Comparison of ENCODE assay signal across 8 mouse cellular contexts in genomic region chr16:13117299-13117966, GRCm38 (mm10). TPM values are rescaled to one million over a fixed set of nuclear protein-coding genes. Genes with fewer than 3 reads are reported as not detected.
DNase-seq lines count a peak whose midpoint lies in the region; ATAC-seq and TF ChIP-seq lines count a peak whose summit lies in the region.

No protein-coding gene starts in this region.

- no peak overlapping the region for H3K4me2 ChIP-seq in kidney, embryonic 15.5 days
- H3K4me2 ChIP-seq in lung, embryonic 16.5 days (ENCODE audit: low read depth, low read length) = no peak overlapping the region

- POLR2A ChIA-PET in Patski (lab: Charles Lee) = no interaction called here

- no peak for ATAC-seq in Patski
- ATAC-seq in kidney, embryonic 15.5 days (replicated peaks; ENCODE audit: low FRiP score) = peak; percentile 86
- ATAC-seq in lung, embryonic 16.5 days (ENCODE audit: low read depth) = peak; percentile 89

- H3K36me3 ChIP-seq in heart, embryonic 10.5 days = peaks cover 43% of the 10 kb centered on the region
- H3K36me3 ChIP-seq in kidney, embryonic 15.5 days = peaks cover 75% of the 10 kb centered on the region
- peaks cover 14% of the 10 kb centered on the region for H3K36me3 ChIP-seq in lung, embryonic 16.5 days (ENCODE audit: control insufficient read depth, insufficient read depth, low read length)

- CTCF ChIA-PET in Patski (lab: Charles Lee) = interaction anchor here (2.2 kb wide), 1 partner anchor 31 kb away, joined by 7 read pairs; no protein-coding TSS in a partner anchor

- H3K27me3 ChIP-seq in Patski = no peaks in the 10 kb centered on the region
- no peaks in the 10 kb centered on the region for H3K27me3 ChIP-seq in heart, embryonic 10.5 days (ENCODE audit: insufficient read depth, poor library complexity, severe bottlenecking)
- H3K27me3 ChIP-seq in kidney, embryonic 15.5 days = no peaks in the 10 kb centered on the region
- no peaks in the 10 kb centered on the region for H3K27me3 ChIP-seq in lung, embryonic 16.5 days (ENCODE audit: control insufficient read depth, insufficient read depth, low read depth, low read length)

- DNase-seq in CD8-positive naive resting alpha-beta T cell, adult 2 months (ENCODE audit: low read depth in 2 of 2, low spot score in 2 of 2) = peak; percentile 29 to 45
- DNase-seq in Patski (ENCODE audit: low read depth, low spot score) = no peak
- peak; percentile 74 for DNase-seq in heart, embryonic 10.5 days (ENCODE audit: low spot score)
- peak; percentile 82 for DNase-seq in retina, postnatal 1 day
- DNase-seq in urinary bladder, adult 2 months (ENCODE audit: low spot score) = no peak

- H3K27ac ChIP-seq in cortical plate, adult 2 months (ENCODE audit: insufficient read depth, low read length) = no peak overlapping the region
- no peak overlapping the region for H3K27ac ChIP-seq in heart, embryonic 10.5 days
- no peak overlapping the region for H3K27ac ChIP-seq in kidney, embryonic 15.5 days
- H3K27ac ChIP-seq in lung, embryonic 16.5 days (ENCODE audit: low read length) = no peak overlapping the region

- WGBS in heart, embryonic 10.5 days = 66% methylated on average over 9 of the region's 9 CpGs
- 68% methylated on average over 9 of the region's 9 CpGs for WGBS in kidney, embryonic 15.5 days
- WGBS in lung, embryonic 16.5 days = 62% methylated on average over 9 of the region's 9 CpGs

- H3K4me3 ChIP-seq in cortical plate, adult 2 months (ENCODE audit: insufficient read depth, low read length) = no peak overlapping the region
- no peak overlapping the region for H3K4me3 ChIP-seq in heart, embryonic 10.5 days
- H3K4me3 ChIP-seq in kidney, embryonic 15.5 days (replicated peaks) = no peak overlapping the region
- no peak overlapping the region for H3K4me3 ChIP-seq in lung, embryonic 16.5 days (ENCODE audit: low read length)

- TF ChIP-seq POLR2A in cortical plate, adult 2 months (IDR thresholded peaks at IDR 0.05; ENCODE audit: extremely low read depth, insufficient read depth, low read length) = no peak

- TF ChIP-seq CTCF in Patski (IDR thresholded peaks at IDR 0.05) = peak; percentile 68
- TF ChIP-seq CTCF in cortical plate, adult 2 months (IDR thresholded peaks at IDR 0.05; ENCODE audit: extremely low read depth, insufficient read depth, low read length) = peak; percentile 63

- H3K9me3 ChIP-seq in heart, embryonic 10.5 days = no peaks in the 10 kb centered on the region
- no peaks in the 10 kb centered on the region for H3K9me3 ChIP-seq in kidney, embryonic 15.5 days (replicated peaks)
- no peaks in the 10 kb centered on the region for H3K9me3 ChIP-seq in lung, embryonic 16.5 days (ENCODE audit: control insufficient read depth, low read length)

- no peak overlapping the region for H3K9ac ChIP-seq in kidney, embryonic 15.5 days
- H3K9ac ChIP-seq in lung, embryonic 16.5 days (ENCODE audit: low read length) = no peak overlapping the region

- H3K4me1 ChIP-seq in cortical plate, adult 2 months (ENCODE audit: control insufficient read depth, insufficient read depth, low read length) = no peaks in the 10 kb centered on the region
- no peaks in the 10 kb centered on the region for H3K4me1 ChIP-seq in heart, embryonic 10.5 days
- no peaks in the 10 kb centered on the region for H3K4me1 ChIP-seq in kidney, embryonic 15.5 days
- no peaks in the 10 kb centered on the region for H3K4me1 ChIP-seq in lung, embryonic 16.5 days (replicated peaks; ENCODE audit: control insufficient read depth, insufficient read depth, low read length)

- in situ Hi-C loops in Patski (cut with MboI; ENCODE audit: low pct_unique_long_range_greater_than_20kb) = loop anchor here (10.0 kb wide), 2 partner anchors 507 to 617 kb away; partner anchors contain the start of gene Pla2g10

RNA-seq across cellular contexts. Expression of gene Ercc4, which starts 7.9 kb away (rescaled TPM):
- polyA plus RNA-seq in Patski (2021) = 20.3 TPM
- polyA plus RNA-seq in cortical plate, adult 2 months (2012; rRNA removed) = 19.9 and 20.1 TPM in 2 replicates
- polyA plus RNA-seq in heart, embryonic 10.5 days (2016; fragmentation: Nextera tagmentation; extraction: Ambion mirVana) = 8.9 and 9.6 TPM in 2 replicates
- 14.0 and 15.0 TPM in 2 replicates for polyA plus RNA-seq in kidney, embryonic 15.5 days (2015; fragmentation: Nextera tagmentation; extraction: Ambion mirVana)
- polyA plus RNA-seq in lung, embryonic 16.5 days (2015; fragmentation: Nextera tagmentation; extraction: Ambion mirVana) = 13.6 and 14.8 TPM in 2 replicates
- 12.7 and 14.0 TPM in 2 replicates for polyA plus RNA-seq in urinary bladder, adult 2 months (2012; rRNA removed)

Comparison
In these comparisons a context has a peak if more than half of its experiments do, and no peak if none do; other contexts are left out.
1. DNase-seq: peak in CD8-positive naive resting alpha-beta T cell, adult 2 months (2 of 2), heart, embryonic 10.5 days (single experiment) and retina, postnatal 1 day (single experiment); none in Patski (single experiment) and urinary bladder, adult 2 months (single experiment).